Mouse (Mus musculus): ENCODE measurements around the gene Ndufa4l2. TPM values are rescaled to one million over a fixed set of nuclear protein-coding genes. Genes with fewer than 3 reads are reported as not detected.

The Ndufa4l2 gene
- polyA plus RNA-seq, 1 experiment from 2014 or later, result 5.2 TPM

- Histone ChIP-seq H3K27ac (replicated peaks) (no peak overlapping the region), H3K4me3 (no peak overlapping the region), H3K36me3 (peaks cover 48% of the 10 kb centered on the region), H3K27me3 (ENCODE audit: low read depth, poor library complexity, severe bottlenecking) (peaks cover 52% of the 10 kb centered on the region), H3K9me3 (replicated peaks) (no peaks in the 10 kb centered on the region), H3K4me1 (peaks cover 57% of the 10 kb centered on the region)
- peak; percentile 78 for DNase-seq (ENCODE audit: low spot score)
- 25% methylated on average over 7 of the region's 7 CpGs for WGBS
These were observed 23.3 kb downstream of the Ndufa4l2 start for GRCm38 (mm10) chr10:127537854-127538583.

GRCm38 (mm10) chr10:127541510-127541909, 26.7 kb downstream of the Ndufa4l2 start:
- WGBS, result 93% methylated on average over 8 of the region's 8 CpGs
- Histone ChIP-seq H3K4me1 (peaks cover 24% of the 10 kb centered on the region), H3K9me3 (replicated peaks) (no peaks in the 10 kb centered on the region), H3K36me3 (peaks cover 82% of the 10 kb centered on the region), H3K4me3 (no peak overlapping the region), H3K27ac (replicated peaks) (no peak overlapping the region), H3K27me3 (ENCODE audit: low read depth, poor library complexity, severe bottlenecking) (peaks cover 17% of the 10 kb centered on the region)
- no peak for DNase-seq (ENCODE audit: low spot score)

- peaks cover 88% of the 10 kb centered on the region for H3K36me3 ChIP-seq
- H3K9me3 ChIP-seq (replicated peaks), result no peaks in the 10 kb centered on the region
- peaks cover 12% of the 10 kb centered on the region for H3K27me3 ChIP-seq (ENCODE audit: low read depth, poor library complexity, severe bottlenecking)
- WGBS, result 77% methylated on average over 13 of the region's 13 CpGs
- peak overlapping the region; percentile 7 for H3K27ac ChIP-seq (replicated peaks)
- no peak for DNase-seq (ENCODE audit: low spot score)
- H3K4me1 ChIP-seq, result peaks cover 19% of the 10 kb centered on the region
- no peak overlapping the region for H3K4me3 ChIP-seq
These were observed 27.3 kb downstream of the Ndufa4l2 start for GRCm38 (mm10) chr10:127542084-127542483.

DNA sequence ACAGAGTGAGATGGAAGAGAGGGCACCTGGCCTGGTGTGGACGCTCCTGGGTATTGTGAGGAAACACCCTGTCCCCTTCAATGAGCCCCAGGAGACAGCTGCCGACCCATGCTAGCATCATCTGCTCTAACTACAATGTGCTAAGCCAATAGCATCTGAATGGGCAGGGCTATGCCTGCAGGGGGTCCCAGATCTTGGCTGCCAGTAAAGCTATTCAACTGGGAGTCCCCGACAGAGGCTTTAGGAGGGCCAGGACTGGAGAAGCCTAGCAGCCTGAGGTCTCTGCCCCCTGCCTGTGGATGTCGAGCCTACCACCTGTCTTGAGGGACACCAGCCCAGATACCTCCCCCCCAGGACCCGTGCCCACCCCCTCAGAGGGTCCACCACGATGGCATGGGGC, 28.0 kb downstream of the Ndufa4l2 start:
- peaks cover 95% of the 10 kb centered on the region for H3K36me3 ChIP-seq
- no peak overlapping the region for H3K4me3 ChIP-seq
- DNase-seq (ENCODE audit: low spot score), result no peak
- peak overlapping the region; percentile 7 for H3K27ac ChIP-seq (replicated peaks)
- H3K9me3 ChIP-seq (replicated peaks), result no peaks in the 10 kb centered on the region
- H3K27me3 ChIP-seq (ENCODE audit: low read depth, poor library complexity, severe bottlenecking), result peaks cover 5% of the 10 kb centered on the region; the same call in 1 of the 2 replicates
- WGBS, result 46% methylated on average over 6 of the region's 6 CpGs
- peaks cover 14% of the 10 kb centered on the region for H3K4me1 ChIP-seq

DNA sequence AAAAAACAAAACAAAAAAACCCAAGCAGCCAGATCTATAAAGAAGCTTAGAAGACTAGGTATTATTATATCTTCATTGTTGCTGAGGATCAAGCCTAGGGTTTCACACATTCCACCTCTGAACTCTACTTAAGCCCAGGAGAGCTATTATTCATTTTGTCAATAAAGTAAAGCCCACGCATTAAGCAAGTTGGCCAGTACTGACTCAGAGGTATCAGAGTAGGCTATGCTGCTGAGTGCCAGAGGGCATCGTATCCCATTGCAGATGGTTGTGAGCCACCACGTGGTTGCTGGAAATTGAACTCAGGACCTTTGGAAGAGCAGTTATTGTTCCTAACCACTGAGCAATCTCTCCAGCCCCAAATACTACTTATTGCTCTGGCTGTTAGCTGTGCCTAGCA, 29.1 kb downstream of the Ndufa4l2 start:
- peaks cover 12% of the 10 kb centered on the region for H3K4me1 ChIP-seq
- no peak for DNase-seq (ENCODE audit: low spot score)
- peaks cover 100% of the 10 kb centered on the region for H3K36me3 ChIP-seq
- no peak overlapping the region for H3K27ac ChIP-seq (replicated peaks)
- WGBS, result 90% methylated on average over 3 of the region's 3 CpGs
- H3K4me3 ChIP-seq, result no peak overlapping the region
- H3K27me3 ChIP-seq (ENCODE audit: low read depth, poor library complexity, severe bottlenecking), result no peaks in the 10 kb centered on the region
- no peaks in the 10 kb centered on the region for H3K9me3 ChIP-seq (replicated peaks)

DNA sequence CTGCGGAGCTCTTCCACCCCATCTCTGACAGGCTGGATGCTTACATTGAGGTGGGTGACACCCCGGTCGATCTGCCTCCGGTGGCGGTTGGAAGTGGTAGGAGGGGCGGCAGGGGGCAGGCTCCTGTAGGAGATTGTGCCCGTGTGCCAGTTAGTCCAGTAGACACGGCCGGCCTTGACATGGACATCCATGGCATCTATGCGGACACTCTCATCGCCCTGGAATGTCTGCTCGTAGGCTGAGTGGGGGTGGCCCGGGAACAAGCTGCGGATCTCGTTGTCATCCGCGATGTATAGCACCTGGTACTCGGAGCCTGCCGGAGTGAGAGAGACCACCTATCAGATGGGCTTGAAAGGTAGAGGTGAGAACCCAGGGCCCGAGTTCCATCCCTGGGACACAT, 29.6 kb downstream of the Ndufa4l2 start:
- H3K36me3 ChIP-seq, result peaks cover 100% of the 10 kb centered on the region

DNA sequence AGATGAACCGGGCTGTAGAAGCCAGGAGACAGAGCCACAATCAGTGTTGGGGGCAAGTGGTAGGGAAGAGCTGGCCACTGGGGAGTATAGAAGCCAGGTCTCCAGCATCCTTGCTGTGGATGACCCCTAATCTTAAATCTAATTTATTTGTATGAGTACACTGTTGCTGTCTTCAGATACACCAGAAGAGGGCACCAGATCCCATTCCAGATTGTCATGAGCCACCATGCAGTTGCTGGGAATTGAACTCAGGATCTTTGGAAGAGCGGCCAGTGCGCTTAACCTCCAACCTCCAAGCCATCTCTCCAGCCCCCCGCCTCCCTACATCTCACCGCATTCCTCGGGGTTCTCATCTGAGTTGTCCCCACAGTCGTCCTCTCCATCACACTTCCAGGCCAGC, 31.7 kb downstream of the Ndufa4l2 start:
- no peaks in the 10 kb centered on the region for H3K9me3 ChIP-seq (replicated peaks)
- H3K4me1 ChIP-seq, result peaks cover 12% of the 10 kb centered on the region
- H3K4me3 ChIP-seq, result no peak overlapping the region
- WGBS, result 83% methylated on average over 7 of the region's 7 CpGs
- no peak for DNase-seq (ENCODE audit: low spot score)
- H3K27ac ChIP-seq (replicated peaks), result no peak overlapping the region
- H3K27me3 ChIP-seq (ENCODE audit: low read depth, poor library complexity, severe bottlenecking), result no peaks in the 10 kb centered on the region
- H3K36me3 ChIP-seq, result peaks cover 100% of the 10 kb centered on the region

More for the DNA sequence above, 29.6 kb downstream of the Ndufa4l2 start:
- H3K4me1 ChIP-seq, result peaks cover 12% of the 10 kb centered on the region
- no peaks in the 10 kb centered on the region for H3K9me3 ChIP-seq (replicated peaks)
- no peak for DNase-seq (ENCODE audit: low spot score)
- H3K4me3 ChIP-seq, result no peak overlapping the region
- H3K27ac ChIP-seq (replicated peaks), result no peak overlapping the region
- 94% methylated on average over 20 of the region's 20 CpGs for WGBS
- H3K27me3 ChIP-seq (ENCODE audit: low read depth, poor library complexity, severe bottlenecking), result no peaks in the 10 kb centered on the region

DNA sequence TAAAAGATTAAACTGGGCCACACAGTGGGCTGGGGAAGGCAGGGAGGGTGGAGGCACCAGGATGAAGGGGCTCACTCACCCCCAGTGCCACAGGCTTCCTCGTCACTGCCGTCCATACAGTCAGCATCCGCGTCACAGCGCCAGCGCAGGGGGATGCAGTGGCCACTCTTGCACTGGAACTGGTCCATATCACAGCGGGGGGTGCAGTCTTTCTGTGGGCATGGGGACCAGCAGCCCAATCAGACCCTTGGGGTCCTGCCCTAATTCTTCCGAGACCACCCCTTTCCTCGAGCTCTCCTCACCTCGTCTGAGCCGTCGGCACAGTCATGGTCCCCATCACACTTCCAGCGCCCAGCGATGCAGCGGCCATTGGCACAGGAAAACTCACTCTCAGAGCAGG, 33.5 kb downstream of the Ndufa4l2 start:
- DNase-seq (ENCODE audit: low spot score), result no peak
- Histone ChIP-seq H3K9me3 (replicated peaks) (no peaks in the 10 kb centered on the region), H3K27me3 (ENCODE audit: low read depth, poor library complexity, severe bottlenecking) (no peaks in the 10 kb centered on the region), H3K4me1 (no peaks in the 10 kb centered on the region), H3K36me3 (peaks cover 100% of the 10 kb centered on the region), H3K27ac (replicated peaks) (no peak overlapping the region), H3K4me3 (no peak overlapping the region)
- WGBS, result 94% methylated on average over 15 of the region's 15 CpGs

DNA sequence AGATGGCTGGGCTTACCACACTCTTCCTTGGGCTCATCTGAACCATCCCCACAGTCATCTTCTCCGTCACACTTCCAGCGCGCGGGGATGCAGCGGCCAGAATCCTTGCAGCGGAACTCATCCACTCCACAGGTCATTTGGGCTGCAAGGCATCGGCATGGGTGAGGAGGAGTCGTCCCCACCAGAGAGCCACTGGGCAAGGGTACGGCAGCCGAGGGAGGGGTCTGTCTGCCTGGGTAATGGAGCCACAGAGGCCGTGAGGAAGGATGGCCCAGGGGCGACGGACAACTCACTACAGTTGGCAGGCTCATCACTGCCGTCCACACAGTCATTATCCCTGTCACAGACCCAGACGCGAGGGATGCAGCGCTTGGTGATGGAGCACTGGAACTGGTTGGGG, 35.1 kb downstream of the Ndufa4l2 start:
- peaks cover 100% of the 10 kb centered on the region for H3K36me3 ChIP-seq
- 91% methylated on average over 17 of the region's 17 CpGs for WGBS
- DNase-seq (ENCODE audit: low spot score), result no peak
- no peak overlapping the region for H3K4me3 ChIP-seq
- no peaks in the 10 kb centered on the region for H3K9me3 ChIP-seq (replicated peaks)
- H3K4me1 ChIP-seq, result no peaks in the 10 kb centered on the region
- H3K27ac ChIP-seq (replicated peaks), result no peak overlapping the region
- H3K27me3 ChIP-seq (ENCODE audit: low read depth, poor library complexity, severe bottlenecking), result no peaks in the 10 kb centered on the region

DNA sequence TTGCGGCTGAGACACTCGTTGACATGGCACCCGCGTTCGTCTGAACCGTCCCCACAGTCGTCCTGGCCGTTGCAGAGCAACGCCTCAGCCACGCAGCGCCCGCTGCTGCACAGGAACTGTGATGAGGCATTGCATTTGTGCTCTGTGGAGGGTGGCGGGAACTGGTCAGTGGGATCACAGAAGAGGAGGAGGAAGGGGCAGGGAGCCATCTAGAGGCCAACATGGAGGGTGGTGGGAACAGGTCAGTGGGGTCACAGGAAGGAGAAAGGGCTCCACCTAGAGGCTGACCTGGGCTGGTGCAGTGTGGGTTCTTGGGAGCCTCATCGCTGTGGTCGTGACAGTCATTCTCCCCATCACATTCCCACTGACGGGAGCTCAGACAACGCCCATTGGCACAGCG, 40.9 kb downstream of the Ndufa4l2 start:
- 66% methylated on average over 18 of the region's 18 CpGs for WGBS
- Histone ChIP-seq H3K36me3 (peaks cover 100% of the 10 kb centered on the region), H3K4me1 (no peaks in the 10 kb centered on the region), H3K4me3 (no peak overlapping the region), H3K9me3 (replicated peaks) (peaks cover 6% of the 10 kb centered on the region; the same call in 1 of the 2 replicates), H3K27ac (replicated peaks) (no peak overlapping the region), H3K27me3 (ENCODE audit: low read depth, poor library complexity, severe bottlenecking) (no peaks in the 10 kb centered on the region)
- peak; percentile 49 for DNase-seq (ENCODE audit: low spot score)

DNA sequence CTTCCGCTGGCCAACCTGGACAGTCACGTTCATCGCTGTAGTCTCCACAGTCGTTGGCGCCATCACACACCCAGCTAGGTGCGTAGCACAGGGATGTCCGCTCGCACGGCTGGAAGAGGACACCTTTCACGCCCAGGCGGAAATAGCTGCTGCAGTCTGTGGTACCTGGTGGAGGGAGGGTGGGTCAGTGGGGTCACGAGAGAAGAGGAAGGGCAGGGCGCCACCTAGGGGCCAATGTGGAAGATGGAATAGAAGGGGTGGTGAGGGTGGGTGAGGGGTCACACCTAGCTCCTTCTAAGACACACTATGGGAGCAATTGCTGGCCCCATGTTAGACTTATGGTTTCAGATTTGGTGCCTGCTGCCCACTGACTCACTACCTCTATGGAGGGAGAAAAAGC, 42.6 kb downstream of the Ndufa4l2 start:
- Histone ChIP-seq H3K4me3 (no peak overlapping the region), H3K27me3 (ENCODE audit: low read depth, poor library complexity, severe bottlenecking) (no peaks in the 10 kb centered on the region), H3K9me3 (replicated peaks) (peaks cover 6% of the 10 kb centered on the region; the same call in 1 of the 2 replicates), H3K27ac (replicated peaks) (no peak overlapping the region), H3K36me3 (peaks cover 100% of the 10 kb centered on the region), H3K4me1 (no peaks in the 10 kb centered on the region)
- DNase-seq (ENCODE audit: low spot score), result no peak
- 91% methylated on average over 13 of the region's 13 CpGs for WGBS

DNA sequence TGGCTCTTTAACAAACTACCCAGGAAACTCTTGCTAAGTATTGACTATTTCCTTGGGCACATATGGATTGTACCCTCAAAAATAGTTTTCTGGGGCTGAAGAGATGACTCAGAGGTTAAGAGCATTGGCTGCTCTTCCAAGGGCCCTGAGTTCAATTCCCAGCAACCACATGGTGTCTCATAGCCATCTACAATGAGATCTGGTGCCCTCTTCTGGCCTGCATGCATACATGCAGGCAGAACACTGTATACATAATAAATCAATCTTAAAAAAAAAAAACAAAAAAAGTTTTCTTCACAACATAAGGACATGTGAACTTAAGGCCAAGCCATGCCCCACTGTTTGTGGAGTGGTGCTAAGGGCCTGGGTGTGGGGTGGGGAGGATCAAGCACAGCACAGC, 46.4 kb downstream of the Ndufa4l2 start:
- peaks cover 6% of the 10 kb centered on the region; the same call in 1 of the 2 replicates for H3K9me3 ChIP-seq (replicated peaks)
- H3K4me1 ChIP-seq, result no peaks in the 10 kb centered on the region
- H3K36me3 ChIP-seq, result peaks cover 97% of the 10 kb centered on the region
- no peak for DNase-seq (ENCODE audit: low spot score)
- H3K27ac ChIP-seq (replicated peaks), result no peak overlapping the region
- no peaks in the 10 kb centered on the region for H3K27me3 ChIP-seq (ENCODE audit: low read depth, poor library complexity, severe bottlenecking)
- H3K4me3 ChIP-seq, result no peak overlapping the region

DNA sequence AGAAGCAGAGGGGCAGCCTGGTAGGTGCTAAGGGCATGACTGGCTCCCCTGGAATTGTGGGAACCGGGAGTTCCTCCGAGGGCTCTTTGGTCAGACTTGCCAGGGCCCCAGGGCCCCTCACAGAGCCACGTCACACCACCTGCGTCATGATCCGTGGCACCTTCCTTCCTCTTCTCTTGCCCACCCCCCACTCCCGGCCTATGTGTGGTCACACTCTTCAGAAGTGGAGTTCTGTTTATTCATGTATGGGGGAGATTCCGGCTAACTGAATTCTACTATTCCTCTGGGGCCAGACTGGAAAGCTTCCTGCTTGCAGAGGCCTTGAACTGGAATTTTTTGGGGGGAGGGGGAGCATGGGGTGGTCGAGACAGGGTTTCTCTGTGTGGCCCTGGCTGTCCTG, 49.1 kb downstream of the Ndufa4l2 start:
- H3K36me3 ChIP-seq, result peaks cover 95% of the 10 kb centered on the region
- no peaks in the 10 kb centered on the region for H3K27me3 ChIP-seq (ENCODE audit: low read depth, poor library complexity, severe bottlenecking)
- DNase-seq (ENCODE audit: low spot score), result no peak
- 80% methylated on average over 8 of the region's 8 CpGs for WGBS
- no peaks in the 10 kb centered on the region for H3K9me3 ChIP-seq (replicated peaks)
- H3K27ac ChIP-seq (replicated peaks), result no peak overlapping the region
- H3K4me3 ChIP-seq, result no peak overlapping the region
- no peaks in the 10 kb centered on the region for H3K4me1 ChIP-seq
